Mouse (Mus musculus): ENCODE data around the gene Tm7sf2.

GRCm38 (mm10) chr19:6088841-6089240 lies 20.7 kb upstream of the Tm7sf2 start:
- no peak for TF ChIP-seq POLR2A (IDR thresholded peaks at IDR 0.05; ENCODE audit: insufficient read depth, low read depth, low read length)
- TF ChIP-seq CTCF (IDR thresholded peaks at IDR 0.05; ENCODE audit: insufficient read depth, low read depth, low read length), result no peak

Data from olfactory bulb, adult 2 months (tissue).